Mouse (Mus musculus): ENCODE results near the gene Vmn1r181. TPM values are rescaled to one million over a fixed set of nuclear protein-coding genes. Genes with fewer than 3 reads are reported as not detected.

The Vmn1r181 gene
- 9.7 TPM for polyA plus RNA-seq (2014; fragmentation: Illumina TruSeq; extraction: RNeasy Lipid Tissue Mini Kit (QIAGEN cat#74804); ENCODE audit: low read depth, low replicate concordance)

GRCm38 (mm10) chr7:23974315-23974714 is at the start of gene Vmn1r181:
Vmn1r181 (plus strand) TSS chr7:23974615.

GRCm38 (mm10) chr7:23926678-23927077 is 47.7 kb upstream of the Vmn1r181 start, which contains the start of gene Vmn1r179:
Vmn1r179 (plus strand) TSS chr7:23926978.

GRCm38 (mm10) chr7:23950332-23950731 is 24.1 kb upstream of the Vmn1r181 start, which contains the start of gene Vmn1r180:
Vmn1r180 (plus strand) TSS chr7:23950632.

GRCm38 (mm10) chr7:24001391-24001790 is 27.0 kb downstream of the Vmn1r181 start, which contains the start of gene V1rd19:
V1rd19 (plus strand) TSS chr7:24001691.

Other genes with a start within 250 kb of the Vmn1r181 start
- not detected for gene Vmn1r174, start 222.3 kb upstream of the Vmn1r181 start, polyA plus RNA-seq (2014; fragmentation: Illumina TruSeq; extraction: RNeasy Lipid Tissue Mini Kit (QIAGEN cat#74804); ENCODE audit: low read depth, low replicate concordance)
- not detected for gene Vmn1r175, start 164.0 kb upstream of the Vmn1r181 start, polyA plus RNA-seq (2014; fragmentation: Illumina TruSeq; extraction: RNeasy Lipid Tissue Mini Kit (QIAGEN cat#74804); ENCODE audit: low read depth, low replicate concordance)
- gene Vmn1r176, start 137.2 kb upstream of the Vmn1r181 start, polyA plus RNA-seq (2014; fragmentation: Illumina TruSeq; extraction: RNeasy Lipid Tissue Mini Kit (QIAGEN cat#74804); ENCODE audit: low read depth, low replicate concordance), result not detected
- not detected for gene Vmn1r177, start 108.2 kb upstream of the Vmn1r181 start, polyA plus RNA-seq (2014; fragmentation: Illumina TruSeq; extraction: RNeasy Lipid Tissue Mini Kit (QIAGEN cat#74804); ENCODE audit: low read depth, low replicate concordance)
- not detected for gene Vmn1r178, start 82.6 kb upstream of the Vmn1r181 start, polyA plus RNA-seq (2014; fragmentation: Illumina TruSeq; extraction: RNeasy Lipid Tissue Mini Kit (QIAGEN cat#74804); ENCODE audit: low read depth, low replicate concordance)
- not detected for gene Vmn1r179, start 47.6 kb upstream of the Vmn1r181 start, polyA plus RNA-seq (2014; fragmentation: Illumina TruSeq; extraction: RNeasy Lipid Tissue Mini Kit (QIAGEN cat#74804); ENCODE audit: low read depth, low replicate concordance)
- not detected for gene Vmn1r180, start 24.0 kb upstream of the Vmn1r181 start, polyA plus RNA-seq (2014; fragmentation: Illumina TruSeq; extraction: RNeasy Lipid Tissue Mini Kit (QIAGEN cat#74804); ENCODE audit: low read depth, low replicate concordance)
- 0.35 TPM for gene V1rd19, start 27.1 kb downstream of the Vmn1r181 start, polyA plus RNA-seq (2014; fragmentation: Illumina TruSeq; extraction: RNeasy Lipid Tissue Mini Kit (QIAGEN cat#74804); ENCODE audit: low read depth, low replicate concordance)
- gene Vmn1r183, start 78.6 kb downstream of the Vmn1r181 start, polyA plus RNA-seq (2014; fragmentation: Illumina TruSeq; extraction: RNeasy Lipid Tissue Mini Kit (QIAGEN cat#74804); ENCODE audit: low read depth, low replicate concordance), result not detected
- gene Zfp180, start 107.3 kb downstream of the Vmn1r181 start, polyA plus RNA-seq (2014; fragmentation: Illumina TruSeq; extraction: RNeasy Lipid Tissue Mini Kit (QIAGEN cat#74804); ENCODE audit: low read depth, low replicate concordance), result 6.5 TPM
- 0.52 TPM for gene Zfp112, start 137.7 kb downstream of the Vmn1r181 start, polyA plus RNA-seq (2014; fragmentation: Illumina TruSeq; extraction: RNeasy Lipid Tissue Mini Kit (QIAGEN cat#74804); ENCODE audit: low read depth, low replicate concordance)
- gene Zfp235, start 159.6 kb downstream of the Vmn1r181 start, polyA plus RNA-seq (2014; fragmentation: Illumina TruSeq; extraction: RNeasy Lipid Tissue Mini Kit (QIAGEN cat#74804); ENCODE audit: low read depth, low replicate concordance), result 1.3 TPM
- 0.21 TPM for gene Zfp114, start 200.4 kb downstream of the Vmn1r181 start, polyA plus RNA-seq (2014; fragmentation: Illumina TruSeq; extraction: RNeasy Lipid Tissue Mini Kit (QIAGEN cat#74804); ENCODE audit: low read depth, low replicate concordance)
- gene Zfp111, start 236.8 kb downstream of the Vmn1r181 start, polyA plus RNA-seq (2014; fragmentation: Illumina TruSeq; extraction: RNeasy Lipid Tissue Mini Kit (QIAGEN cat#74804); ENCODE audit: low read depth, low replicate concordance), result 3.2 TPM